Comparison of ENCODE assay signal across 15 mouse cellular contexts in genomic region chr1:184357474-184358225, GRCm38 (mm10).
DNase-seq lines count a peak whose midpoint lies in the region; ATAC-seq and TF ChIP-seq lines count a peak whose summit lies in the region.
"Had no signal": no experiment of that assay in that cellular context is flagged by ENCODE, and none has a peak within 500 bp of the region (broad histone marks: within the 10 kb centered on the region; RNA-seq: fewer than 3 reads in every experiment).

No protein-coding gene starts in this region.

- H3K27ac ChIP-seq in heart, postnatal 0 days (ENCODE audit: low read depth): 0 out of 2 replicates have a peak overlapping the region, but pooled peaks have one; percentile 22
- H3K27ac ChIP-seq in lung, postnatal 0 days (ENCODE audit: low read length): no peak overlapping the region
- H3K27ac ChIP-seq in gastrocnemius, adult 2 months: no peak overlapping the region
- H3K27ac ChIP-seq: heart, embryonic 10.5 days; hindbrain, embryonic 13.5 days; limb, embryonic 13.5 days had no signal

- no peak for TF ChIP-seq EP300 in heart, postnatal 0 days (IDR thresholded peaks at IDR 0.05; ENCODE audit: low read depth)
- no peak for TF ChIP-seq EP300 in lung, postnatal 0 days (IDR thresholded peaks at IDR 0.05)

- no peak for TF ChIP-seq CTCF in heart, postnatal 0 days (IDR thresholded peaks at IDR 0.05; ENCODE audit: low read depth)
- no peak for TF ChIP-seq CTCF in lung, postnatal 0 days (IDR thresholded peaks at IDR 0.05)
- no peak for TF ChIP-seq CTCF in gastrocnemius, adult 2 months (IDR thresholded peaks at IDR 0.05)

- ATAC-seq in heart, postnatal 0 days (ENCODE audit: insufficient read depth, low read depth): no peak
- ATAC-seq in lung, postnatal 0 days: peak; percentile 33
- ATAC-seq in megakaryocyte progenitor cell, adult 5-6 weeks (replicated peaks; ENCODE audit: poor library complexity): peak; percentile 23; the same call in 1 of the 2 replicates

- DNase-seq in heart, postnatal 0 days (ENCODE audit: low spot score): peak; percentile 34
- no peak for DNase-seq in heart, adult 11 months
- peak; percentile 45 for DNase-seq in lung, postnatal 0 days (ENCODE audit: low spot score)
- DNase-seq in lung, adult 18-20 months: no peak
- peak; percentile 27 for DNase-seq in brain, adult 2 months (ENCODE audit: low read depth, low spot score)
- no peak for DNase-seq in gastrocnemius, adult 2 months
- DNase-seq: cerebellum, adult 9-11 months; kidney, adult 11 months; kidney, postnatal 4 days; thymus, postnatal 14 days had no signal

- H3K9me3 ChIP-seq in heart, postnatal 0 days (replicated peaks; ENCODE audit: control insufficient read depth, low read length): no peaks in the 10 kb centered on the region
- no peaks in the 10 kb centered on the region for H3K9me3 ChIP-seq in lung, postnatal 0 days (ENCODE audit: low read length)
- H3K9me3 ChIP-seq: heart, embryonic 10.5 days; hindbrain, embryonic 13.5 days; limb, embryonic 13.5 days had no signal

- H3K27me3 ChIP-seq in heart, postnatal 0 days (ENCODE audit: control insufficient read depth, insufficient read depth, low read length): no peaks in the 10 kb centered on the region
- H3K27me3 ChIP-seq in lung, postnatal 0 days (replicated peaks; ENCODE audit: insufficient read depth, low read length): no peaks in the 10 kb centered on the region
- H3K27me3 ChIP-seq: CH12.LX; hindbrain, embryonic 13.5 days had no signal

- H3K4me3 ChIP-seq in heart, postnatal 0 days (ENCODE audit: low read depth, low read length): no peak overlapping the region
- no peak overlapping the region for H3K4me3 ChIP-seq in lung, postnatal 0 days (ENCODE audit: low read depth, low read length)
- no peak overlapping the region for H3K4me3 ChIP-seq in gastrocnemius, adult 2 months
- H3K4me3 ChIP-seq: heart, embryonic 10.5 days; hindbrain, embryonic 13.5 days; limb, embryonic 13.5 days had no signal

- no peaks in the 10 kb centered on the region for H3K36me3 ChIP-seq in heart, postnatal 0 days (replicated peaks; ENCODE audit: control insufficient read depth, insufficient read depth, low read length)
- no peaks in the 10 kb centered on the region for H3K36me3 ChIP-seq in lung, postnatal 0 days (ENCODE audit: insufficient read depth, low read length)
- H3K36me3 ChIP-seq: heart, embryonic 10.5 days; hindbrain, embryonic 13.5 days; limb, embryonic 13.5 days had no signal

- WGBS in heart, postnatal 0 days: 30% methylated on average over 4 of the region's 4 CpGs
- WGBS in lung, postnatal 0 days: 31% methylated on average over 4 of the region's 4 CpGs

- H3K4me1 ChIP-seq in heart, postnatal 0 days (ENCODE audit: control insufficient read depth, insufficient read depth): peaks cover 5% of the 10 kb centered on the region; the same call in 1 of the 2 replicates
- no peaks in the 10 kb centered on the region for H3K4me1 ChIP-seq in lung, postnatal 0 days (ENCODE audit: insufficient read depth, low read depth, low read length)
- H3K4me1 ChIP-seq: hindbrain, embryonic 13.5 days had no signal

- intact Hi-C loops in gastrocnemius, adult 2 months (cut with DNase I): no loop called here

- no peak overlapping the region for H3K4me2 ChIP-seq in heart, postnatal 0 days (ENCODE audit: low read depth, low read length)
- no peak overlapping the region for H3K4me2 ChIP-seq in lung, postnatal 0 days (replicated peaks; ENCODE audit: low read depth, low read length)
- H3K4me2 ChIP-seq: hindbrain, embryonic 13.5 days; limb, embryonic 13.5 days had no signal

- no peak overlapping the region for H3K9ac ChIP-seq in heart, postnatal 0 days (replicated peaks; ENCODE audit: low read depth, low read length)
- no peak overlapping the region for H3K9ac ChIP-seq in lung, postnatal 0 days (replicated peaks; ENCODE audit: low read depth)
- H3K9ac ChIP-seq: hindbrain, embryonic 13.5 days; limb, embryonic 13.5 days had no signal

Comparison
In these comparisons a context has a peak if more than half of its experiments do, and no peak if none do; other contexts are left out.
1. DNase-seq: peak in heart, postnatal 0 days (single experiment), lung, postnatal 0 days (single experiment) and brain, adult 2 months (single experiment); none in heart, adult 11 months (single experiment), lung, adult 18-20 months (0 of 2) and gastrocnemius, adult 2 months (single experiment).